Mouse (Mus musculus): Measurements from ENCODE around the gene Atp1a2.
A peak's percentile ranks its signal among the peaks of the same experiment; 100 is the strongest.

- TF ChIP-seq EP300 (IDR thresholded peaks at IDR 0.05) (no peak), CTCF (IDR thresholded peaks at IDR 0.05) (peak; percentile 68)
Measured at GRCm38 (mm10) chr1:172247679-172248078, 50.2 kb downstream of the Atp1a2 start.
